Mouse (Mus musculus) v-Abl transformed pro-B cells (cell line): Measurements from ENCODE around the gene Gm20388.

Experiments used
- in situ Hi-C, 2 experiments: fragments of 400-800 bp; cut with MboI; formaldehyde crosslinking; loops; one replicate each; pipeline ENCODE4 v1.15.1; 2025; ENCODE audit not compliant: unreplicated experiment in 2 of 2

Gene Gm20388

GRCm38 (mm10) chr8:123653994-123654569, 3743.4 kb downstream of the Gm20388 start:
- in situ Hi-C loops = no loop called here

- in situ Hi-C loops = no loop called here
Observed at GRCm38 (mm10) chr8:123654763-123655162, 3744.1 kb downstream of the Gm20388 start.

DNA sequence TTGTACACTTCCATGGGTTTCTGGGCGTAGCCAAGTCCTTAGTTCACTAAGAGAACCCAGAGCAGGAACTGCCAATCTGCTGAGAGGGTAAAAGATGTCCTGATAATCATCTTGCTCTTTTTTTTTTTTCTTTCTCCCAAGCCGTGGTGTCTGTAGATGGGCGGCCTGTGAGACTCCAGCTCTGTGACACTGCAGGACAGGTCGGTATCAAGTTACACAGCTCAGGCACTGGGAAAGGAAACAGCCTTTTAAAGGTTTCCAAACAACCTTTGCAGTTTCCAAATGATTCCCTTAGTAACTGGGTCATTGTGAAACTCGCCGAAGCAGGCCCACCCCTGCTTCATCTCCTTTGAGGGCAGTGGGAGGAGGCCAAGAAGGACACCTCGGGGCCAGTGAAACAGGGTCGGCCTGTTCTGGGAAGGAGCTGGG, 3744.7 kb downstream of the Gm20388 start:
- in situ Hi-C loops = no loop called here

- in situ Hi-C loops = no loop called here
Observed at GRCm38 (mm10) chr8:123657826-123658225, 3747.2 kb downstream of the Gm20388 start.

GRCm38 (mm10) chr8:123659469-123660057, 3748.9 kb downstream of the Gm20388 start:
- in situ Hi-C loops = no loop called here

GRCm38 (mm10) chr8:123661515-123661914, 3750.9 kb downstream of the Gm20388 start:
- in situ Hi-C loops = no loop called here

- in situ Hi-C loops = no loop called here
Observed at GRCm38 (mm10) chr8:123665580-123665979, 3754.9 kb downstream of the Gm20388 start.

DNA sequence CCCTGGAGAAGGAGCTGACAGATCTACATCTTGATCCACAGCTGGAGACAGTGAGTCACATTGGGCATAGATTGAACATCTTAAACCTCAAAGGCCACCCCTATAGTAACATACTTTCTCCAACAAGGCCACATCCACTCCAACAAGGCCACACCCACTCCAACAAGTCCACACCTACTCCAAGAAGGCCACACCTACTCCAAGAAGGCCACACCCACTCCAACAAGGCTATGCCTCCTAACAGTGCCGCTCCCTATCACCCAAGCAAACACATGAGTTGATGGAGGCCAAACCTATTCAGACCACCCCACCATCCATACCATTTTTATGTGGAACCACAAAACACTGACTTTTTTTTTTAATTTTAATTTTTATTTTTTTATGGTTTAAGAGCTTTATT, 3756.2 kb downstream of the Gm20388 start:
- in situ Hi-C loops = no loop called here

DNA sequence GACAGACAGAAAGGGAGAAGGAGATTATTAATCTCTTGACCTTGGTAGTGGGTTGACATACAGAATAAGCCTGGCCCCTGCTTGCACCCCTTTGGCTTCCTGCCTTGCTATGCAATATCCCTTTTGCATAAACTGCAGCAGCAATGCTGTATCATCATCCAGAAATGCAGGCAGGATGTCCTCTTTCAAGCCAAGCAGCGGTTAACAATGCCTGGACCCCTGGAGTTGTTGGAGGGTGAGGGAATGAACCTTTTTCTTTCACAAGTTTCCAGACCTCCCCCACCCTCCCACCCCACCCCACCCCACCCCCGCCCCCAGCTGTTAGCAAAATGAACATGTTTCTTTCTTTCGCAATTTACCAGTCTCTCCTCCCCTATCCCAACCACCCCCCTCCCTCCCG, 3758.0 kb downstream of the Gm20388 start:
- in situ Hi-C loops = no loop called here

DNA sequence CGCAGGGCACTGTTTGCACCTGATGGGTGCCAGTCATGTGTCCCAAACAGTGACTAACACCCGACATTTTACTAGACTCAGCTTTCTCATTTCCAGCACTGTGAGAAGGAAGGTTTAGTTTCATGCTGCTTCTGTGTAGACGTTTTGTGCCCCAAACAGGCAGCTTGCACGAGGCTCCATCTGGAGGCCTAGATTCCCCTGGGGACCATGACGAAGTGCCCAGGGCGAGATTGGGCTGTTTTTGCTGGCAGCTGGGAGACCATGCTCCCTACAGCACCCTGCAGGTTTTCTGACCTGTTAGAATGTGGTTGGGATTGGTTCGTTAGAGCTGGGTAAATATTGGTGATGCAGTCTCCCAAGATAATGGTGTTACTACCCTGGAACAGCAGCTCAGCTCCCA, 3760.1 kb downstream of the Gm20388 start:
- in situ Hi-C loops = no loop called here

GRCm38 (mm10) chr8:123671454-123671853, 3760.8 kb downstream of the Gm20388 start:
- in situ Hi-C loops = no loop called here

DNA sequence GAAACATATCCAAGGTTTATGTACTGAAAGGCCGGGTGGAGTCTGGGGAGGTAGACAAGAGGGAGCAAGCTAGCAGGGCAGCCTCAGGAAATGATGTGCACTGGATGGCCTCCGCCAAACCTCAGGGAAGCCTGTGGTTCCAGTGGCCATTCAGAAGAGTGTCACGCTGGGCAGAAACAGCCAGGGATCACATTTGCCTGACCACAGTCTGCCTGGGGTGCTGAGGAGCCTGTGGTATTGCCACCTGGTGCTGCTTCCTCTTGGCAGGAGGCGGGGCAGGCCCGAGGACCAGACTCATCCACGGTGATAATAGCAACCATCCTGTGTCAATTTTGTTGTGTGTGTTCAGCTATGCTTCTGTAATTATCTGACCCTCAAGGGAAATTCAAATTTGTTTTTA, 3762.0 kb downstream of the Gm20388 start:
- in situ Hi-C loops = no loop called here

DNA sequence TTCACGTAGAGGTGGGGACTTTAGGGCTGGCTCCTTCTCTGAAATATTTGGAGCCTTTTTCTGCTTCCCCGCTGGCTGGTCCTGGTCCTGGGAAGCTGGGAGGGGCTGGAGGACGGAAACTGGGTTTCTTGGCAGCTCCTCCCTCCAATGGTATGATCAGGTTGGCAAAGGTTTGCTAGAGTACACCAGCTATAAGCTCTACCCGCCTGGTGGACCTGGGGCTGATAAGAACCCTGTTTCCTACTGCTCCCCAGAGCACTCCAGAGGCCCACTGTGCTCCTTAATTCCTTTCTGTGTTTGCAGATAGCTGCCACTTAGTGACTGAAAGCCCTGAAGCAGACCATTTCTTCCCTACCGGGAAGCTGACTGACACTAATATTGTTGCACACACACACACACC, 3765.0 kb downstream of the Gm20388 start:
- in situ Hi-C loops = no loop called here

DNA sequence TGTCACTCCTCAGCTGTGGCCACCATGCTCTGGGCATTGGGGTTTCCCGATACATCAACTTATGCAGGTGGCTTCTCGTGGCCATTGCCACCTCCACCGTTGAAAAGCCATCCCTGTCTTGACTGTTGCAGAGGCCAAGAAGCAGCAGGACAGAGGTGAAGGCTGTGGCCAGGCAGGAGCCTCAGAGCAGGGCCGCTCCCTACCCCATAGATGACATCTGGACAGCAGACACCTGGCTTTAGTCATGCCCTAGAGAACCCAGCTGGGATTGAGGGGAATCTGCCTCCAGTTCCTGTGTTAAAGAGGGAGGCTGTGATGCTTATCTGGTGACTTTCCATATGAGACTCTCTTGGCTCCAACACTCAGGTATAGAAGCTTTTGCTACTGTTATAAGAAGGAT, 3767.7 kb downstream of the Gm20388 start:
- in situ Hi-C loops = no loop called here

DNA sequence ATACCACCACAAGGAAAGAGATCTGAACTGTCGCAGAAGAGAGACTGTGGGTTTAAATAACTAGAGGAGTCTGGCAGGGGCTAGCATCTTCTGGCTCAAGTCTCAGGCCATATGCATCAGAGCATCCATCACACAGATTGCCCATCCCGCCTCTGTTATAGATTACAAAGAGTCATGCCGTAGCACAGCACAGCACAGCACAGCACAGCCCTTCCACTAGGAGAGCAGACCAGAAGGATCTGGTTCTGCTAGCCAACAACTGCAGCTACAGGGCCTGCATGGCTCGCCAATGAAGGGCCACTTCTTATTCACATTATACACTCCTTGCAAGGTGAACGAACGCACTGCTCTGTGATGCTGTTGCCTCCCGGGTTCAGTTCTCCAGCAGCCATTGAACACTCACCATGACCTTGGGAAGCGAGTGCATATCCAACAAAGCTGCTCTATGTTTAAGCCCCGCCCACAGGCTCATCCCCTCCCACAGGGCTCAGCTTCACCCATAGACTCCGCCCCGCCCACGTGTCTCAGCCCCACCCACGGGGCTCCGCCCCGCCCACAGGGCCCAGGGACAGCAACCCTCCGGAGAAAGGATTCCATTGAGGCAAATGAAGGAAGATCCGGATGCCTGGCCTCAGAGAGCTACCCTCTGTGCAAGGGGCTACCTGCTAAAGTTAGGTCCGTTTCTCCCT, 3771.6 kb downstream of the Gm20388 start:
- in situ Hi-C loops = no loop called here

DNA sequence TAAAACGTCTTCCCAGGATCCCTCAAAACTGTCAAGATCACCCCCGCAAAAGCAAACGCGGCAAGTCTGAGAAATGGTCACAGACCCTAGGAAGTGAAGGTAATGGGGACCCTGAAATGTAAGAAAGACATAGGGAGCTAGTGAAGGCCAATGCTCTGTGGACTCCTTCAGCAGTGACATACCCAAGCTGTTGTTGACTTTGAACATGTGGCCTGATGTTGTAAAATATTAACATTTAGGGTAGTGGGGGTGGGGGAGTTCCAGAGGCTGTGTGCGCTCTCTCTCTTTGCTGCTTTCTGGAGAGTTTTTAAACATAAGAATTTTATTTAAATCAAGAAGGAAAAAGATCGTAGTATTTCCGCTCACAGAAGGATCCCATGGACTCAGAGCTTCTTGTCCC, 3772.7 kb downstream of the Gm20388 start:
- in situ Hi-C loops = no loop called here

GRCm38 (mm10) chr8:123684806-123685205, 3774.2 kb downstream of the Gm20388 start:
- in situ Hi-C loops = no loop called here

DNA sequence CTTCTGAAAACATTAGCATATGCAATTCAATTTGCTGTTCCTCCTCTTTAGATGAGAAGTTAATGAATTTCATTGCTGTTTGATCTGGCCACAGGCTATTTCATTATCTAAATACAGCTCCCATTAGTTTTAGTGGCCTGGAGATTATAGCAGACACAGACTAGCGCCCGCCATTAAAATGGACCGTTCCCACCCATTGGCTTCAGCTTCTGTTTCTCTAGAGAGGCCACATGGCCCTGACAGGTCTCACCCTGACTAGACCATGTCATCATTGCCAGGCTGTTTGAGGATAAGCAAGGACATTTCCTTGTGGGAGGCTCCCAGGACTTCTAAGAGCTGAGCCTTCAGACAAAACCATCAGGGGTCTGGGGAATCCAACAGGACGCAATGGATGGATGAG, 3774.8 kb downstream of the Gm20388 start:
- in situ Hi-C loops = no loop called here

DNA sequence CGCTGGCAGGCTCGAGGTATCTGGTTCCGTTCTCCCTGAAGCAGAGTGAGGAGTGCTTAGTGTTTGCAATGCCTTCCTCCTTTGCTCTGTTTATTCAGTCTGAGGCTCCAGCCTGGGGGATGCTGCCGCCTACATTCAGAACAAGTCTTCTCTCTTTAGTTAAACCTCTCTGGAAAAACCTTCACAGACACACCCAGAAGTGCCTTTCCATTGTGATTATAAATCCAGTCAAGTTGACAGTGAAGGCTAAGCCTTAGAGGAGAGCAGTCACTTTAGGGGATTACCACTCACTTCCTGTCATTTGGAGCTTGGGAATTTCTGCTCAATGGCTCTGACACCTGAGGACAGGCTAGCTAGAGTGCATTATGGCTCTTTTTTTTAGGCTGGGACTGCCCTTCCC, 3777.2 kb downstream of the Gm20388 start:
- in situ Hi-C loops = no loop called here

DNA sequence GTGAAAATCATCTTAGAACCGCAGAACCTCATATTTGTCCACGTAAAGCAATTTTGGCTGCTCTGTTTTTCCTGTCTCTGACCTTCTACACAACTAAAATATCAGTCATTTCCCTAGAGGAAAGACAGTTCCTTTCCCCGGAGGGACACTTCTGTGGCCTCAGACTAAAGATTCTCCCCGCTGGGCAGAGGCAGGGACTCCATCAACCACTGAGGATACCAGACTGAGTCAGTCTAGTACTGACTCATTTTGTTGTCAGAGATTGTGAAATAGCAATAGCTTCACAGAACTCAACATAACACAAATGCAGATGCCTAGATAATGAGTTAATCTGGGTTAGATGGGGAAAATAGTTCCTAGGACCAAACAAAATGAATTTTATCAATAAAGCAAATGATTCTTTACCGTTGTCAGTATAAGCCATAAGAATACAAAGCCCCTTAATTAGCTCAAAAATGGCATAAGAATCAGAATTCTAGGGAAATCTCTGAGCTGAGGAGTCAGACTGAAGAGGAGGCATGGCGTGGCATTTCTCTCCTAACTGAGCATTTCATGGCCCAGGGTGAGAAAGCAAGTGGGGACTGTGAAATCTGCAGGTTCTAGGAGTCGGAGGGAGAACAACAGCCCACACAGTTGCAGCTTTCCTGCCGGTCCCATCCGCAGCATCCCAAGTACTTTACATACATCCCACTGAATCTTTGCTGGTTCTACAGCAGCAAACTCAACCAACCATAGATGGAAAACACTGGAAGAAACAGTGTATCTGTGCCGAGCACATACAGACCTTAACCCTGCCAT, 3781.7 kb downstream of the Gm20388 start:
- in situ Hi-C loops = no loop called here

DNA sequence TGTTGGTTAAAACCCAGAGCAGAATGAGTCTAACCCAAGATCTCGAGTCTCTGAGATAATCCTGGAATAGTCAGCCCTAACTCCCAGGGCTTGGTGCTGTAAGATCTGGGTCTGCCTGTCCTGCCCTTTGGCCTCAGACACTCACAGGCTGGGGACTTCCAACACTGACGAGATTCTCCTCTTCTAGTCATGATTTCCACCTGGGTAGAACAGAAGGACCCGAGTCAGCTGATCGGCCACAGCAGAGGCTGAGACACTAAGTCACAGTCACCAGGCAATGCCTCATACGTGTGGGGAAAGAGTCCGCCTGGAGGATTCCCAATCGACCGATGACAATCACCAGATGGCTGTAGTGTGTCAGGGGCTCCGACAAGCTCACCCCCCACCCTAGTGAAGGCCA, 3785.5 kb downstream of the Gm20388 start:
- in situ Hi-C loops = no loop called here
